Mouse (Mus musculus) liver, embryonic 15.5 days (tissue): ENCODE results near the gene Rictor. TPM values are rescaled to one million over a fixed set of nuclear protein-coding genes. Genes with fewer than 3 reads are reported as not detected.
"Not testable (repeated sequence)": the region's sequence is repeated elsewhere in the genome, so short reads cannot be mapped to it uniquely, and the experiment has no call there.

Experiments used
- ATAC-seq: fragments of 200-750 bp; cut with Nextera tagmentation; 2 replicates; pipeline ENCODE4 v1.8.0; 2017; ENCODE audit warnings: moderate number of reproducible peaks, mild to moderate bottlenecking, moderate library complexity; ENCODE audit not compliant: insufficient read depth
- H3K27ac ChIP-seq: fragments of 300-500 bp; sonication (generic); replicated peaks from 2 replicates; pipeline ENCODE4 v1.5.1; 2015; ENCODE audit warnings: mild to moderate bottlenecking, inconsistent platforms
- H3K27me3 ChIP-seq: fragments of 300-500 bp; sonication (generic); 2 replicates; pipeline ENCODE4 v1.6.1; 2015; ENCODE audit warnings: mild to moderate bottlenecking, inconsistent platforms
- H3K36me3 ChIP-seq: fragments of 300-500 bp; sonication (generic); replicated peaks from 2 replicates; pipeline ENCODE4 v1.6.1; 2015; ENCODE audit warnings: moderate library complexity, mild to moderate bottlenecking, inconsistent platforms
- H3K4me1 ChIP-seq: fragments of 300-500 bp; sonication (generic); replicated peaks from 2 replicates; pipeline ENCODE4 v1.6.1; 2015; ENCODE audit warnings: inconsistent platforms
- H3K4me2 ChIP-seq: fragments of 300-500 bp; sonication (generic); 2 replicates; pipeline ENCODE4 v1.6.1; 2015; ENCODE audit warnings: moderate library complexity, mild to moderate bottlenecking, inconsistent platforms
- H3K4me3 ChIP-seq: fragments of 300-500 bp; sonication (generic); replicated peaks from 2 replicates; pipeline ENCODE4 v1.5.1; 2015; ENCODE audit warnings: mild to moderate bottlenecking, inconsistent platforms
- H3K9ac ChIP-seq: fragments of 300-500 bp; sonication (generic); 2 replicates; pipeline ENCODE4 v1.6.1; 2015; ENCODE audit warnings: moderate library complexity, mild to moderate bottlenecking, inconsistent platforms
- H3K9me3 ChIP-seq: fragments of 300-500 bp; sonication (generic); replicated peaks from 2 replicates; pipeline ENCODE4 v1.6.1; 2016; ENCODE audit warnings: inconsistent platforms
- WGBS: fragments of 180-500 bp; shearing (Covaris S2); methylation state at CpG from one replicate; pipeline ENCODE4 v1.1.7; 2015; ENCODE audit warnings: mixed read lengths; ENCODE audit not compliant: insufficient replicate concordance; 5-methylcytosine and 5-hydroxymethylcytosine counted together
- polyA plus RNA-seq: library from polyadenylated mRNA; unstranded; fragments of >200 nt; fragmentation: Nextera tagmentation; extraction: Ambion mirVana; gene quantifications from 2 replicates; pipeline ENCODE4 v1.2.1, GENCODE M21; 2015

Rictor gene
- polyA plus RNA-seq, 1 experiment from 2014 or later = 17.6 TPM

DNA sequence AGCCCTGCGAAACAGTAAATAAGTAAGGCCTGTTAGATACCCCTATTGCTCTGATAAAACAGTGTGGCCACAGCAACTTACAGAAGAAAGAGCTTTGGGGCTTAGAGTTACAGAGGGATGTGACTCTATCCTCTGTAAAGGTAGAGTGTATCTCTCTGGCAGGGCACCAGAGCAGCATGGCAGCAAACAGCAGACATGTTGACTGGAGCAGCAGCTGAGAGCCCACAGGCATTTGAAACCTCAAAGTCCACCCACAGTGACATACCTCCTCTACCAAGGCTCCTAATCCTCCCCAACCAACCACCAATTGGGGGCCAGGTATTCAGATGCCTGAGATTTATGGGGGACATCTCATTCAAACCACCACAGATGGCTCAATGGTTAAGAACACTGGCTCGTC, 31.0 kb downstream of the Rictor start:
- Histone ChIP-seq H3K4me1 (peaks cover 7% of the 10 kb centered on the region; the same call in 1 of the 2 replicates), H3K9ac (no peak overlapping the region), H3K36me3 (peaks cover 23% of the 10 kb centered on the region), H3K4me3 (no peak overlapping the region), H3K4me2 (no peak overlapping the region), H3K9me3 (no peaks in the 10 kb centered on the region), H3K27ac (no peak overlapping the region), H3K27me3 (no peaks in the 10 kb centered on the region)
- ATAC-seq = no peak
- 90% methylated on average over 2 of the region's 2 CpGs for WGBS

DNA sequence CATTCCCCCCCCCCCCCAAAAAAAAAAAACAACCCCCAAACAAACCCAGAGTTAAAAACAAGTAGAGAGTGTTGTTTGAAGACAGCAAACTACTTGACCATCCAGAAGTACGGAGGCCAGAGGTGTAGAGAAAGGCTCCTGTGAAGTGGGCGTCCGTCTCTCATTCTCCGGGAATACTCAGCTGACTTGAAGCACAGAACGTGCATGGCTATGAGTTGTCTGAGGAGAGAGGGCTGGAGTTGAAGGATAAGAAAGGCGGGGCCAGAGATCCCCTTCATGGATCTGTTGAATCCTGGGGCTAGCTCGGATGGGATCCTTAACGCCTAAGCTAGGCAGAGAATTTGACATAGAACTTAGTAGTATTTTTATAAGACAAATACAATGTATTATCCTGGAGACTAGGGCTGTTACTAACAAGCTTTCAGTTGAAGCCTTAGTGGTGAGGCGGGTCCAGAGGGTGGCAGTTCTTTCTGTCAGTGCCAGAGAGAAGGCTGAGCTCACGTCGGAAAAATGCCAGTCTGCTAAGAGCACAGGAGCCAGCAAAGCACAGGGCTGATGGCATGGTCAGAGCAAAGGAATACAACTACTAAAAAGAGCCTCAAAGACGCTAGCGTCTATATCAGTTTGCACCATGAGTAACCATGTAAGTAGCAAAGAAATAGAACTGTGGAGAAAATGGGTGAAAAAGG, 34.3 kb downstream of the Rictor start:
- Histone ChIP-seq H3K4me2 (no peak overlapping the region), H3K9me3 (no peaks in the 10 kb centered on the region), H3K4me1 (0 out of 2 replicates have a peak, but pooled peaks cover 2% of the 10 kb centered on the region), H3K36me3 (peaks cover 35% of the 10 kb centered on the region), H3K27me3 (no peaks in the 10 kb centered on the region), H3K27ac (no peak overlapping the region), H3K9ac (no peak overlapping the region), H3K4me3 (no peak overlapping the region)
- WGBS = 71% methylated on average over 13 of the region's 13 CpGs
- ATAC-seq = no peak

DNA sequence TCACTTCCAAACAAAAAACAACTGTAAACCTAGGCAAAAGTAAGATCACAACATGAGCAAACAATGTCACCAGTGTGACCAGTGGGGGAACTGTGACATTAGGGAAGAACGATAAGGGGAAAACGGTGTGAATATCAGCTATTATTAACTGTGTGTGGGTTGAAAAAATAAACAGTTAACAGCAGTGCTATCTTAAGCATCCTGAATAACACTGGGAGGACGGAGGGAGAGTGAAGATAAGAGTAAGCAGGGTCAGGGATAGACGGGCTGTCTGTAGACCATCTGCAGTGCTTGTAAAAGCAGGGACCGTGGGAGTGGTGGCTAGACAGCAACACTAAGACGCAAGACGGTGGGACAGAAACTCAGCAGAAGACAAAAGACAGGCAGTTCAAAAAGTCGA, 35.5 kb downstream of the Rictor start:
- Histone ChIP-seq H3K9ac (no peak overlapping the region), H3K27me3 (no peaks in the 10 kb centered on the region), H3K4me3 (no peak overlapping the region), H3K36me3 (peaks cover 37% of the 10 kb centered on the region), H3K4me1 (0 out of 2 replicates have a peak, but pooled peaks cover 2% of the 10 kb centered on the region), H3K9me3 (no peaks in the 10 kb centered on the region), H3K4me2 (no peak overlapping the region), H3K27ac (no peak overlapping the region)
- peak; percentile 25; the same call in 1 of the 2 replicates for ATAC-seq
- WGBS = 22% methylated on average over 8 of the region's 8 CpGs

DNA sequence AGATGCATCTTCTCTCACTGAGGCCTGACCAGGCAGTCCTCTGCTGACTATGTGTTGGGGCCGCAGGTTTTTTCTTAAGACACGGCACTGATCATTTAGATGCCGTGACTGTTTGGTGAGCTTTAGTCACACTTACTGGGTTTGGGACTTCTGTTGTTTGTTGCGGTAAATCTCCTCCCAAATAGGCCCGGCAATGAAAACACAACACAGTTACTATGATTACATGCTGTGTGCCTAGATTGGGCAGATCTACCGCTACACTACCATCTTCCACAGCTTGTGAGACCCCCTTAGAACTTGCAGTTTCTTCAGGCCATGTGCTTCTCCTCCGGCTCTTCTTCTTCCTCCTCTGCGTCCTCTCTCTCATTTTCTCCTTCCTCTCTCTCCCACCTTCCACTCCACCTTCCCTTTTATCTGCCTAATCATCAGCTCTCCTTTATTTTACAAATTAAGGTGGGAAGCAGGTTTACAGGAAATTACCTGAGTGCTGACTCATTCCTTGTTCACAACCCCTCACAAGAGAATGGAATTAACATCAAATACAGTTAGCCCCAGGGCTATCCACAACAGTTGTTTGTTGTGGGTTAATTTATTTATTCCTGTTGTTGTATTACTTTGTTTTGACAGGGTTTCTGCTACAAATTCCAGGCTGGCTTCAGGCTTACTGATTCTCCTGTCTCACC, 38.3 kb downstream of the Rictor start:
- H3K4me3 ChIP-seq, H3K9ac ChIP-seq, H3K4me2 ChIP-seq, ATAC-seq, H3K4me1 ChIP-seq, H3K9me3 ChIP-seq, H3K27ac ChIP-seq, H3K27me3 ChIP-seq: not testable (repeated sequence)
- peaks cover 25% of the 10 kb centered on the region for H3K36me3 ChIP-seq
- 83% methylated on average over 8 of the region's 8 CpGs for WGBS

DNA sequence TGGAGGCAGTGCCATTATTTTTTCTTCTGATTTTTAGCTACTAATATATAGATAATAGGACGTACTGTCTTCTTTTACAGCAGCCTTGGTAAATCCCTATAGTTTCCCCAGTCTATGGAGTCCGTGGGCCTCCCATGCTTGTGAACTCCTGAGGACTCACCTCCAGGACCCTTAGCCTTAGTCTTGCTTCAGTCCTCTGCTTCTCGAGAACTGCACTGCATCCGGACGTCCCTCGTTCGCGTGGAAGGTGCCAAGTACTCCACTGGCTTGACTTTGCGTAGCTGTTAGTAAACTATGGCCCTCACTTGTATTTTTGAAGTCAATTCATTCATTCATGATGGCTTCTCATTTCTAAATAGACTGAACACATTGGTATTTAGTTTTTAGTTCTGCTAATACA, 38.8 kb downstream of the Rictor start:
- Histone ChIP-seq H3K4me1 (0 out of 2 replicates have a peak, but pooled peaks cover 2% of the 10 kb centered on the region), H3K27me3 (no peaks in the 10 kb centered on the region), H3K9ac (no peak overlapping the region), H3K27ac (no peak overlapping the region), H3K36me3 (peaks cover 25% of the 10 kb centered on the region), H3K9me3 (no peaks in the 10 kb centered on the region), H3K4me2 (no peak overlapping the region), H3K4me3 (no peak overlapping the region)
- no peak for ATAC-seq
- 88% methylated on average over 9 of the region's 9 CpGs for WGBS

DNA sequence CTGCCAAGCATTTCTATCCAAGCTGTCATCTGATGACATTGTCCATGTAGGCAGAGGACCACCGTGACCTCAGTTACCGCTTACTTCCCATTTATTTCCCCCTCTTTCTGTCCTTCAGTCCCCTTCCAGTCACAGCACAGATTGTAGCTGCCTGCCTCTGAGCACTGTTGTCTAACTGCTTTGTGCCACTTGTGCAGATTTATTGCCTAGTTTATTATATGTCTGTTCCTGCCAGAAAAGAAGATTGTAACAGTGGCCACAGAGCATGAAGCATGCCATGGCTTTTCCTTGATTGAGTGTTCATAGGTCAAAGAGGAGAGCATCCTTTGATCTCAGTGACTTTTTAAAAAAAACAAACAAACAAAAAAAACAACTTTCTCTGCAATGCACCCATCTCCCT, 46.2 kb downstream of the Rictor start:
- Histone ChIP-seq H3K36me3 (peaks cover 39% of the 10 kb centered on the region), H3K9me3 (no peaks in the 10 kb centered on the region), H3K4me2 (no peak overlapping the region), H3K9ac (no peak overlapping the region), H3K4me1 (no peaks in the 10 kb centered on the region), H3K27ac (no peak overlapping the region), H3K4me3 (no peak overlapping the region), H3K27me3 (no peaks in the 10 kb centered on the region)
- no peak for ATAC-seq
- 92% methylated on average over 2 of the region's 2 CpGs for WGBS

DNA sequence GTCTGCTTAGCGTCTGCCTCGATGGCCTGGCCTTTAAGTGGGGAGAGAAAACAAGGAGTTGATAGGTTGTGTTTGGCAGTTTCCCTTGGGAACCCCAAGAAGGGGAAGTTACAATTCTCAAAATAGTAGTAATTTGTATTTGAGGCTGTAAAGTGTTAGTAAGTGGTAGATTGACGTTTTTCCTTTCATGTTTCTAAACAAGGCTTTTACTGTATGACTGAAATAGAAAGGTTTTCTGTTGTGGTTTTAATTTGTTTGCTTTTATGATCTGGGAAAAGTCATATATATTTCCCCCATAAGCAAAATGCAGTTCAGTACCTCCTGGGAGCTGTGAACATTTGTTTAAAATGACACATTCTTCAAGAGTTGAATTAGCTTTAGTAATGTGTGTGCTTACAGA, 64.1 kb downstream of the Rictor start:
- no peak overlapping the region for H3K9ac ChIP-seq
- WGBS = 62% methylated on average over 3 of the region's 3 CpGs
- no peaks in the 10 kb centered on the region for H3K4me1 ChIP-seq
- no peak overlapping the region for H3K4me2 ChIP-seq
- H3K36me3 ChIP-seq = peaks cover 82% of the 10 kb centered on the region
- H3K9me3 ChIP-seq = no peaks in the 10 kb centered on the region
- H3K27ac ChIP-seq = no peak overlapping the region
- no peak overlapping the region for H3K4me3 ChIP-seq
- no peak for ATAC-seq
- H3K27me3 ChIP-seq = no peaks in the 10 kb centered on the region

DNA sequence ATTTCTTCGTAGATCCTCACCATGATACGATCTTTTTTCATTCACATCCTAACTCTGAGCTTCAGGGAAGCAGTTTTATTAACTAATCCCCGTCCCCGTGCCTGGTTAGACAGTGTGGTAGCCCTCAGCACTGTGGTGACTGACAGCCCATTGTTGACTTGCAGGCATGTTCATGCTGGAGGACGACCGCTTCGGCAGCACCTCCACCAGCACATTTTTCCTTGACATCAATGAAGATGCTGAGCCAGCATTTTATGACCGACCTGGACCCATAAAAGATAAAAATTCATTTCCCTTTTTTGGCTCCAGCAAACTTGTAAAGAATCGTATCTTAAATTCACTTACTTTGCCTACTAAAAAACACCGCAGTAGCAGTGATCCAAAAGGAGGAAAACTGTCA, 78.0 kb downstream of the Rictor start:
- no peaks in the 10 kb centered on the region for H3K27me3 ChIP-seq
- no peaks in the 10 kb centered on the region for H3K4me1 ChIP-seq
- WGBS = 85% methylated on average over 10 of the region's 10 CpGs
- ATAC-seq = no peak
- no peak overlapping the region for H3K4me3 ChIP-seq
- no peak overlapping the region for H3K27ac ChIP-seq
- no peak overlapping the region for H3K4me2 ChIP-seq
- no peaks in the 10 kb centered on the region for H3K9me3 ChIP-seq
- H3K36me3 ChIP-seq = peaks cover 88% of the 10 kb centered on the region
- H3K9ac ChIP-seq = no peak overlapping the region

DNA sequence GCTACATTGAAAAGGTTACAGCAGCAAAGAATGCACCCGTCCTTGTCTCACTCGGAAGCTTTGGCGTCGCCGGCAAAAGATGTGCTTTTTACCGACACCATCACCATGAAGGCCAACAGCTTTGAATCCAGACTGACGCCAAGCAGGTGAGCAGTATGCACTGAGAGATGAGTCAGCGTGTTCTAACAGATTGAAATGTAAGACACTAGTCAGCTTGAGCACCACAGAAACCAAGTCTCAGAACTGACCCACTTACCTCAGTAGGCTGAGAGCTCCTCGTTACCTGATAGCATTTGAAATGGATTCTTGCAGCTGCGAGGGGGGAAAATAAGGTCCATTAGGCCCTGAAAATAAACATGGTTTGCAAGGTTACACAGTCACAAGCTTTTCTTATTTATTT, 79.1 kb downstream of the Rictor start:
- Histone ChIP-seq H3K27me3 (no peaks in the 10 kb centered on the region), H3K36me3 (peaks cover 88% of the 10 kb centered on the region)
- no peak for ATAC-seq

DNA sequence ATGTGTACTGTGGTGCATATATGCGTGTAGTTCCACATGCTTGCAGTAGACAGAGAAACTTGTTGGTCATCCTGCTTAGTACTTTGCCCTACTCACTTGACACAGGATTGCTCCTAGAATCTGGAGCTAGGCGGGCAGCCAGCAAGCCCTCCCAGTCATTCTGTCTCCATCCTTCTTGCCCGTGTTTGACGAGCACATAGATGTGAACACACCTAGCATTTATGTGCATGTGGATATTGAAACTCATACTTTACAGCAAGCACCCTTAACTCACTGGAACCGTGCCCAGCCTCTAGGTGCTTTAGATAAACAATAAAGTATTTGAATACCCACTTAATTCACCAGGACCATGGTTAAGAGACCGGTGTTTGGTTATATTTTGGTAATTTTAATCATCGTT, 81.8 kb downstream of the Rictor start:
- Histone ChIP-seq H3K4me1 (no peaks in the 10 kb centered on the region), H3K4me2 (no peak overlapping the region), H3K36me3 (peaks cover 91% of the 10 kb centered on the region), H3K27me3 (no peaks in the 10 kb centered on the region), H3K27ac (no peak overlapping the region), H3K9me3 (no peaks in the 10 kb centered on the region), H3K4me3 (no peak overlapping the region), H3K9ac (no peak overlapping the region)
- 85% methylated on average over 7 of the region's 7 CpGs for WGBS
- ATAC-seq = no peak

More for the DNA sequence above, 79.1 kb downstream of the Rictor start:
- no peak overlapping the region for H3K4me3 ChIP-seq
- 90% methylated on average over 10 of the region's 10 CpGs for WGBS
- no peaks in the 10 kb centered on the region for H3K9me3 ChIP-seq
- H3K4me2 ChIP-seq = no peak overlapping the region
- H3K4me1 ChIP-seq = no peaks in the 10 kb centered on the region
- H3K27ac ChIP-seq = no peak overlapping the region
- H3K9ac ChIP-seq = no peak overlapping the region

DNA sequence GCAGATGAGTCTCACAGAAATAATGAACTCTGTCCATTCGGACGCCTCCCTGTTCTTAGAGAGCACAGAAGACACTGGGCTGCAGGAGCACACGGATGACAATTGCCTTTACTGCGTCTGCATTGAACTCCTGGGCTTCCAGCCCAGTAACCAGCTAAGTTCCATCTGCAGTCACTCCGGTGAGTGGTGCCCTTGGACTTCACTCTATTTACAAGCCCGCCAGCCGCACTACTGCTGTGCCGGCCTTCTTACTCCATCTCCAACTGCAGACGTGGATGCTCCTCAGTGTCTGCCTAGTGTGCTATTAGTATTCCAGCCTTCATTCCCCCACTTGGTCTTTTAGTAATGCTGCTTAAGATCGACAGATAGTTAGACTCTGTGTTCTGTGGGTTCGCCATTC, 83.5 kb downstream of the Rictor start:
- Histone ChIP-seq H3K27me3 (no peaks in the 10 kb centered on the region), H3K4me2 (no peak overlapping the region), H3K27ac (no peak overlapping the region), H3K4me1 (no peaks in the 10 kb centered on the region), H3K4me3 (no peak overlapping the region), H3K9ac (no peak overlapping the region), H3K36me3 (peaks cover 94% of the 10 kb centered on the region), H3K9me3 (no peaks in the 10 kb centered on the region)
- WGBS = 78% methylated on average over 11 of the region's 11 CpGs
- ATAC-seq = no peak
